Mouse (Mus musculus): ENCODE results near the gene Fam19a3.
"Not testable (repeated sequence)": the region's sequence is repeated elsewhere in the genome, so short reads cannot be mapped to it uniquely, and the experiment has no call there.

The Fam19a3 gene

DNA sequence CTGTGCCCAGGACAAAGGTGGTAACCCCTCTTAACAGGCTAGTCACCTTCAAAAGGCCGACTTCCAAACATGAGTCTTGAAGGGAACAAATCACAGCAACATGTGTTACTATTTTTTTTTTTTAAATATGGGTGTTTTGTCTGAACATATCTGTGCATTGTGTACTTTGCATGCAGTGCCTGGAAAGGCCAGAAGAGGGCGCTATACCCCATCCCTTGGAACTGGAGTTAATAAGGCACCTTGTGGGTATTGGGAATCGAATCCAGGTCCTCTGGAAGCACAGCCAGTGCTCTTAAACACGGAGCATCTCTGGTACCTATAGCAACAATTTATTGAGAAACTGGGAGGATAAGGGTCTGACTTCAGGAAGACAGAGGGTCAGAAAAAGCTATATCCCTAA is 16.6 kb downstream of the Fam19a3 start:
- no peak for DNase-seq (ENCODE audit: low spot score in 2 of 2)

DNA sequence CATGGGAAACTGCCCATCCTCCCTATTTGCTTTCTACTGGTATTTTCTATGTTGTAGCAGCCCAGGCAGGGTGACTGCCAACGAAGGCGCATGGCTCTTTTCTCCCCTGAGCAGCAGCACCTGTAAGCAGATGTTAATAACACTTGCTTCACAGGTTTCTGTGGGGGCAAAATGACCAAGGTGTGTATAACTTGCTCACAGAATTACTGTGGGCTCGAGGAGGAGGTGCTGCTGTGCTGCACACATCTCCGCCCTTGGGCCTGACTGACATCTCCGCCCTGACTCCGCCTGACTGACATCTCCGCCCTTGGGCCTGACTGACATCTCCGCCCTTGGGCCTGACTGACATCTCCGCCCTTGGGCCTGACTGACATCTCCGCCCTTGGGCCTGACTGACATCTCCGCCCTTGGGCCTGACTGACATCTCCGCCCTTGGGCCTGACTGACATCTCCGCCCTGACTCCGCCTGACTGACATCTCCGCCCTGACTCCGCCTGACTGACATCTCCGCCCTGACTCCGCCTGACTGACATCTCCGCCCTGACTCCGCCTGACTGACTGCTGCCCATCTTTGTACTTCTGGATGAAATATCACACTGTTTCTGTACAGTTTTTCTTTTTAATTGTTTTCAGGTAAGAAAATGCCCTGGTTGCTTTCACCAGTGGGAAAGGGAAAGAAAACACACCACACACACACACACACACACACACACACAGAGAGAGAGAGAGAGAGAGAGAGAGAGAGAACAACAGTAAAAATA is 19.4 kb downstream of the Fam19a3 start:
- not testable (repeated sequence) for DNase-seq (ENCODE audit: low spot score in 2 of 2)

DNA sequence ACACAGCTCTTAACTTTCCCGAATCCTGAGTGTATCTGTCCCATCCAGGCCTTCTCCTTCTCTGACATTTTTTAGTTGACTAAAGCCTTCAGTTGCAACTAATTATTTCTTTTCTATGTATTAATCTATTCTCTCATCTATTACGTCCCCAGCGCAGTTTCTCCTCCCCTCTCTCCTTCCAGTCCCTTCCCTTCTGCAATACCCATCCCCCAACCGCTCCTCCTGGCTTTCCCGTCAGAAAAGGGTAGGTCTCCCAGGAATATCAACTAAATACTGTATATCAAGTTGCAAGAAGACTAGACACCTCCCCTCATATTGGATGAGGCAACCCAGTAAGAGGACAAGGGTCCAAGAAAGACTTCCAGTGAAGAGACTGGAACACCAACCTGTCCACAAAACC is 22.8 kb downstream of the Fam19a3 start:
- no peak for DNase-seq (ENCODE audit: low spot score in 2 of 2)

- DNase-seq (ENCODE audit: low spot score in 2 of 2): peak; percentile 18 to 58
These were observed 23.2 kb downstream of the Fam19a3 start for GRCm38 (mm10) chr3:104758406-104758805.

DNA sequence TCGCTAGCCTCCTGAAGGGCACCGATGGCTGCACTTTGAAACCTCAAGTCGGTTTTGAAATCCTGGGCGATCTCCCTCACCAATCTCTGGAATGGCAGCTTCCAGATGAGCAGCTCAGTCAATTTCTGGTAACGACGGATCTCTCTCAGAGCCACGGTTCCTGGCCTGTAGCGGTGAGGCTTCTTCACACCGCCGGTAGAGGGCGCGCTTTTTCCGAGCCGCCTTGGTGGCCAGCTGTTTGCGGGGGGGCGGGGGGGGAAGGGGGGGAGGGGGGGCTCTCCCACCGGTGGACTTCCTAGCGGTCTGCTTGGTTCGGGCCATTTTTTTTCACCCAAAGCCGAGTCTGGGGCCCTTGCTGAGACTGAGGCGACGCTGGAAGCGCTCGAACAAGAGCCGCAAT is 28.8 kb downstream of the Fam19a3 start:
- DNase-seq (ENCODE audit: low spot score in 2 of 2): not testable (repeated sequence)

GRCm38 (mm10) chr3:104743864-104744263 is 37.8 kb downstream of the Fam19a3 start:
- no peak for DNase-seq (ENCODE audit: low spot score in 2 of 2)

DNA sequence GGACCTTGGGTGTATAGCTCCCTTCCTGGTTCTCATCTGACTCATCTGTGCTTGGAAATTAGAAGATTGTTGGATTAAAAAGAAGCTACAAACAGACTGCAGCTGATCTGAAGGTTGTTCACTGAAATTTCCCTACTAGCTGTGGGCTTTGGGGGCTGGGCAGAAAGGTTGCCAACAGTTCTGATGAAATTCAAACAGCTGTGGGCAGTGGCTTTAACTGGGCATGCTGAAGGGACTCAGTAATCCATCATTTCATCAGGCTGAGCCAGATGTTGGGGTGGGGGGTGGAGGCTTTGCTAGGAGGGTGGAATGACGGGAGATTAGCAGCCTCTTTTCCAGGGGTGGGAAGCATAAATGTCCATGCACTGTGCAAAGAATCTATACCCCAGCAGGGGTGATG is 38.5 kb downstream of the Fam19a3 start:
- no peak for DNase-seq (ENCODE audit: low spot score in 2 of 2)

- no peak for DNase-seq (ENCODE audit: low spot score in 2 of 2)
These were observed 39.7 kb downstream of the Fam19a3 start for GRCm38 (mm10) chr3:104741954-104742353.

GRCm38 (mm10) chr3:104734654-104735053 is 47.0 kb downstream of the Fam19a3 start:
- DNase-seq (ENCODE audit: low spot score in 2 of 2): no peak

GRCm38 (mm10) chr3:104732907-104733306 is 48.7 kb downstream of the Fam19a3 start:
- no peak for DNase-seq (ENCODE audit: low spot score in 2 of 2)

DNA sequence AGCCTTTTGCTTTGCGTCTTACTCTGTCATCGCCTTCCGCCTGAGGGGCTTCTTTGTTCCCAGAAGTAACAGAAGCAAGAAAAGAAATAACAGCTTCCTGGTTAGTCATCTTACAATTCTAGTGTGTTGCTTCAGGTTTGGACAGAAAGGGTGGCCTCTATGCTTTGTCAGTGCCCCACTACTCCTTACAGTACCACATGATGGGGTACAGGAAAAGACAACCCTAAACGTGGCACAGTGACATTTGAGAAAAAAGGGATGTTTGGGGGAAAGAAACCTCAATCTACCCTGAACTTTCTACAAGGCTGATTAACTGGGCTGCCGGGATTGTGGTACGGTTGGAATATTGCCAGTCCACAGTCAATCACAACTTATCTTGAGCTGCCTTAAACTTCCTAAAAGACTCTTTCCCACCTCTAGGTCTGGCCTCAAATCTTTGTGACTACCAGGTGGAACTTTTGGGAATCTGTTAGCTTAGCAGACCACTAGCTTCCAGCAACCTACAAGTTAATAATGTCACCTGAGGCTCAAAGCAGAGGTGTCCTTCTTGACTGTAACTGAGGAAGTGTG is 52.3 kb downstream of the Fam19a3 start:
- no peak for DNase-seq (ENCODE audit: low spot score in 2 of 2)

Measured in frontal cortex, postnatal 14 days (tissue).